Mouse (Mus musculus): Measurements from ENCODE around the gene Dlgap4. TPM values are rescaled to one million over a fixed set of nuclear protein-coding genes. Genes with fewer than 3 reads are reported as not detected.

Gene Dlgap4
- polyA plus RNA-seq, 1 experiment = 98.2 TPM

- TF ChIP-seq CTCF (IDR thresholded peaks at IDR 0.05; ENCODE audit: borderline replicate concordance, control insufficient read depth, extremely low read depth, insufficient read depth, low read length, poor library complexity) (no peak), POLR2A (IDR thresholded peaks at IDR 0.05; ENCODE audit: control insufficient read depth, extremely low read depth, insufficient read depth, low read length, poor library complexity) (no peak)
- Histone ChIP-seq H3K4me3 (ENCODE audit: control insufficient read depth, insufficient read depth, low read length) (no peak overlapping the region), H3K36me3 (ENCODE audit: control insufficient read depth, insufficient read depth, low read length) (no peaks in the 10 kb centered on the region), H3K27ac (ENCODE audit: control insufficient read depth, insufficient read depth, low read length) (no peak overlapping the region), H3K4me1 (replicated peaks; ENCODE audit: control insufficient read depth, insufficient read depth, low read length) (no peaks in the 10 kb centered on the region), H3K27me3 (ENCODE audit: control insufficient read depth, insufficient read depth, low read length) (no peaks in the 10 kb centered on the region)
- DNase-seq = no peak
- 87% methylated on average over 5 of the region's 5 CpGs for WGBS
These were observed 33.0 kb upstream of the Dlgap4 start for GRCm38 (mm10) chr2:156580507-156580906.

- no peaks in the 10 kb centered on the region for H3K27me3 ChIP-seq (ENCODE audit: control insufficient read depth, insufficient read depth, low read length)
- no peak overlapping the region for H3K27ac ChIP-seq (ENCODE audit: control insufficient read depth, insufficient read depth, low read length)
- TF ChIP-seq CTCF (IDR thresholded peaks at IDR 0.05; ENCODE audit: borderline replicate concordance, control insufficient read depth, extremely low read depth, insufficient read depth, low read length, poor library complexity) (no peak), POLR2A (IDR thresholded peaks at IDR 0.05; ENCODE audit: control insufficient read depth, extremely low read depth, insufficient read depth, low read length, poor library complexity) (no peak)
- H3K4me1 ChIP-seq (replicated peaks; ENCODE audit: control insufficient read depth, insufficient read depth, low read length) = no peaks in the 10 kb centered on the region
- no peaks in the 10 kb centered on the region for H3K36me3 ChIP-seq (ENCODE audit: control insufficient read depth, insufficient read depth, low read length)
- no peak for DNase-seq
- no peak overlapping the region for H3K4me3 ChIP-seq (ENCODE audit: control insufficient read depth, insufficient read depth, low read length)
- WGBS = 51% methylated on average over 10 of the region's 10 CpGs
These were observed 32.3 kb upstream of the Dlgap4 start for GRCm38 (mm10) chr2:156581244-156581643.

GRCm38 (mm10) chr2:156582887-156583286 is 30.6 kb upstream of the Dlgap4 start:
- Histone ChIP-seq H3K36me3 (ENCODE audit: control insufficient read depth, insufficient read depth, low read length) (no peaks in the 10 kb centered on the region), H3K4me3 (ENCODE audit: control insufficient read depth, insufficient read depth, low read length) (no peak overlapping the region), H3K27ac (ENCODE audit: control insufficient read depth, insufficient read depth, low read length) (no peak overlapping the region), H3K27me3 (ENCODE audit: control insufficient read depth, insufficient read depth, low read length) (no peaks in the 10 kb centered on the region), H3K4me1 (replicated peaks; ENCODE audit: control insufficient read depth, insufficient read depth, low read length) (no peaks in the 10 kb centered on the region)
- DNase-seq = no peak
- WGBS = 91% methylated on average over 10 of the region's 10 CpGs
- TF ChIP-seq POLR2A (IDR thresholded peaks at IDR 0.05; ENCODE audit: control insufficient read depth, extremely low read depth, insufficient read depth, low read length, poor library complexity) = no peak
- no peak for TF ChIP-seq CTCF (IDR thresholded peaks at IDR 0.05; ENCODE audit: borderline replicate concordance, control insufficient read depth, extremely low read depth, insufficient read depth, low read length, poor library complexity)

GRCm38 (mm10) chr2:156584154-156584796 is 29.2 kb upstream of the Dlgap4 start:
- 61% methylated on average over 11 of the region's 11 CpGs for WGBS
- TF ChIP-seq CTCF (IDR thresholded peaks at IDR 0.05; ENCODE audit: borderline replicate concordance, control insufficient read depth, extremely low read depth, insufficient read depth, low read length, poor library complexity) (no peak), POLR2A (IDR thresholded peaks at IDR 0.05; ENCODE audit: control insufficient read depth, extremely low read depth, insufficient read depth, low read length, poor library complexity) (no peak)
- no peaks in the 10 kb centered on the region for H3K27me3 ChIP-seq (ENCODE audit: control insufficient read depth, insufficient read depth, low read length)
- H3K4me1 ChIP-seq (replicated peaks; ENCODE audit: control insufficient read depth, insufficient read depth, low read length) = no peaks in the 10 kb centered on the region
- no peak overlapping the region for H3K27ac ChIP-seq (ENCODE audit: control insufficient read depth, insufficient read depth, low read length)
- H3K4me3 ChIP-seq (ENCODE audit: control insufficient read depth, insufficient read depth, low read length) = no peak overlapping the region
- H3K36me3 ChIP-seq (ENCODE audit: control insufficient read depth, insufficient read depth, low read length) = no peaks in the 10 kb centered on the region
- peak; percentile 15 for DNase-seq

- H3K4me1 ChIP-seq (replicated peaks; ENCODE audit: control insufficient read depth, insufficient read depth, low read length) = no peaks in the 10 kb centered on the region
- WGBS = 75% methylated on average over 14 of the region's 14 CpGs
- TF ChIP-seq POLR2A (IDR thresholded peaks at IDR 0.05; ENCODE audit: control insufficient read depth, extremely low read depth, insufficient read depth, low read length, poor library complexity) (no peak), CTCF (IDR thresholded peaks at IDR 0.05; ENCODE audit: borderline replicate concordance, control insufficient read depth, extremely low read depth, insufficient read depth, low read length, poor library complexity) (no peak)
- H3K27me3 ChIP-seq (ENCODE audit: control insufficient read depth, insufficient read depth, low read length) = no peaks in the 10 kb centered on the region
- no peak for DNase-seq
- H3K4me3 ChIP-seq (ENCODE audit: control insufficient read depth, insufficient read depth, low read length) = no peak overlapping the region
- H3K27ac ChIP-seq (ENCODE audit: control insufficient read depth, insufficient read depth, low read length) = no peak overlapping the region
- no peaks in the 10 kb centered on the region for H3K36me3 ChIP-seq (ENCODE audit: control insufficient read depth, insufficient read depth, low read length)
These were observed 28.6 kb upstream of the Dlgap4 start for GRCm38 (mm10) chr2:156584797-156585471.

- DNase-seq = no peak
- Histone ChIP-seq H3K4me1 (replicated peaks; ENCODE audit: control insufficient read depth, insufficient read depth, low read length) (no peaks in the 10 kb centered on the region), H3K27me3 (ENCODE audit: control insufficient read depth, insufficient read depth, low read length) (no peaks in the 10 kb centered on the region), H3K4me3 (ENCODE audit: control insufficient read depth, insufficient read depth, low read length) (no peak overlapping the region), H3K27ac (ENCODE audit: control insufficient read depth, insufficient read depth, low read length) (no peak overlapping the region), H3K36me3 (ENCODE audit: control insufficient read depth, insufficient read depth, low read length) (no peaks in the 10 kb centered on the region)
- TF ChIP-seq POLR2A (IDR thresholded peaks at IDR 0.05; ENCODE audit: control insufficient read depth, extremely low read depth, insufficient read depth, low read length, poor library complexity) (no peak), CTCF (IDR thresholded peaks at IDR 0.05; ENCODE audit: borderline replicate concordance, control insufficient read depth, extremely low read depth, insufficient read depth, low read length, poor library complexity) (no peak)
- WGBS = 92% methylated on average over 9 of the region's 9 CpGs
These were observed 24.0 kb upstream of the Dlgap4 start for GRCm38 (mm10) chr2:156589481-156589880.

Data from thymus, adult 2 months (tissue).